Mouse (Mus musculus) telencephalon, adult 2 months (tissue): ENCODE results near the gene Olfr601.
"Not testable (repeated sequence)": the region's sequence is repeated elsewhere in the genome, so short reads cannot be mapped to it uniquely, and the experiment has no call there.

Experiments
- DNase-seq: peaks from one replicate; pipeline ENCODE4 v3.0.0-alpha.2; 2011; ENCODE audit warnings: low read depth, low spot score

Gene Olfr601

DNA sequence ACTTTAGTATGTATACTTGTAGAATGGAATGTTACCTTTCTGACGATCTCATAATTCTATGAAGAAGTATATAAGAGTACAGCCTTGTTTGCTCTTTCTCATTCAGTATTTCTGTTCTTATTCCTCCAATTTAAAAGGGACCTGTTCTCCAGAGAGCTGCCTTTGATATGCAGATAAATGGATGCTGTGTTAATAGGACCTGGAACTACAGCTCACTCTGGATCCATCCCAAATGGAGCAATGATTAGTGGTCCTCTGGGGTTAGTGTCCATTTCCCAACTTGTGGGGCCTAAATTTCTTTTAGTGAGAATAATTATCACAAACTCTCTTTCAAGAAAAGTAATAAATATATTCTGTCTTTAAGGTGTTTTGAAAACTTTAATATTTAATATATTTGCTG, at the start of gene Olfr601:
Olfr601 (minus strand) TSS at position 101 of the 400 bp plus-strand sequence.
- no peak for DNase-seq

GRCm38 (mm10) chr7:103406521-103407055, 44.1 kb upstream of the Olfr601 start:
- DNase-seq: not testable (repeated sequence)

GRCm38 (mm10) chr7:103398981-103399380, 36.5 kb upstream of the Olfr601 start:
- DNase-seq: no peak

DNA sequence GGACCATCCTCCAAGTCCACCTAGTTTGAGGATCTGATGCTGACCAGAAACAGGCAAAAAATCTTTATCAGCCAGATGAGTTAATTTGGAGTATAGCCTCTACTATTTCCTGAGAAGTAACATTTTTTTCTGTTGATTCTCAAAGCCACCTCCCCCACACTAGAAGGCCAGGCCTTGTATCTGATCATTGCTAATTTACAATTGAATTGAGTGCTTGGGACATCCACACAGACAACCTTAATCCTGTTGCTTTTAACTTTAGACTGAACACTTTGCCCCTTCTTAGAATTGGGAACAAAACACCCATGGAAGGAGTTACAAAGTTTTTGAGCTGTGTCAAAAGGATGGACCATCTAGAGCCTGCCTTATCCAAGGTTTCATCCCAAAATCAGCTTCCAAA, 35.3 kb upstream of the Olfr601 start:
- no peak for DNase-seq

DNA sequence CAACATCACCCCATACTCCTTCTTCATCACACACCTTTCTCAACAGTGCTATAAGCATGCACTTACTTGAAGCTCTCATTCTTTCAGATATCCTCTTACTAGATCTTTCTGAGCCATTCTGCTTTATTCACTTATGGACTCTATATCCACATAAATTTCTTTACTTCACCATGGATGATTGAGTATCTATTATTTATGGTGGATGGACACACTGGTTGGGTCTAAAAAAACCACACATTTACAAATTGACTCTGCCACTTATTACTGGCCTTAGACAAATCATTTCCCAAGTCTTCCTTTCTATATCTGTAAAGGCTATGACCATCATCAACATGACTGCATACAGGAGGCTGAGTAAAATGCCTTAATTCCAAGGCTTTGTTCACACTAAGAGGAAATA, 23.6 kb upstream of the Olfr601 start, which contains the start of gene Olfr603:
Olfr603 (minus strand) TSS at position 101 of the 400 bp plus-strand sequence.
- DNase-seq: no peak

GRCm38 (mm10) chr7:103349569-103349968, 12.9 kb downstream of the Olfr601 start, which contains the start of gene Olfr600:
Gene Olfr600 (minus strand): TSS chr7:103349669.
- no peak for DNase-seq

- DNase-seq: no peak
Measured at GRCm38 (mm10) chr7:103335617-103336016, 26.8 kb downstream of the Olfr601 start, which contains the start of gene Olfr599. Gene Olfr599 (plus strand): TSS chr7:103335917.

DNA sequence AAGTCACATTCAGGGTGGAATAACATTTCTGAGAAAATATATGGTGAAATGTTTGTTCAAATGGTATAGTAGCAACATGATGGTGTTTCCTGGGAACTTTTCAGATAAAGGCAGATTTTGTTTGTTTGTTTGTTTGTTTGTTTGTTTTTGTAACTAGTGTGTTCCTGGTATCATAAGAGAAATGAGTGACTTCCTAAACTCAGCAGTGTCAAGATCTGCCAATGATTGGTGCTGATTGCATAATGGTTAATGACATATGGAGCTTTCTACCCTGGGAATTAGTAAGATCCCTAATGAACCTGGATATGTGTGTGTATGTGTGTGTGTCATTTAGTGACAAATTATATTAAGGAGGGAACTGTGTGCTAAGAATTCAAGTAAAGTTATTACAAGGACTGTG, 39.2 kb downstream of the Olfr601 start, which contains the start of gene Olfr598:
Olfr598 (plus strand) TSS at position 301 of the 400 bp plus-strand sequence.
- DNase-seq: no peak

DNA sequence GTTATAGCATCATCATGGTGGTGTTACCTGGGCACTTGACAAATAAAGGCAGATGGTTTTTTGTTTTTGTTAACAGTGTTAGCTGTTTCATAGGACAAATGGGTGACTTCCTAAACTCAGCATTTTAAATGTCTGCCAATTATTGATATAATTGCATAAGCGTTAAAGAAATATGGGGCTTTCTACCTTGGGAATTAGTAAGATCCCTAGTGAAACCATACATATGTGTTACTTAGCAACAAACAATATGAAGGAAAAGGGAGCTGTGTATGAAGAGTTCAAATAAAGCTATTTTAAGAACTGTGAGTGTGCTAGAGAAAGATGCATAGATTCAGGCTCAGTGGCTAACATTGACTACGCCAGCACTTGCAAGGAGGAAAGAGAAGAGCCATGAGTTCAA, 46.4 kb downstream of the Olfr601 start, which contains the start of gene Olfr597:
Olfr597 (plus strand) TSS at position 301 of the 400 bp plus-strand sequence.
- not testable (repeated sequence) for DNase-seq
